Mouse (Mus musculus) MEL (cell line): Measurements from ENCODE around the gene Dnmt3c.

Experiments used
- CTCF ChIP-seq, 3 experiments: IDR thresholded peaks in 2 of 3; conservative IDR thresholded peaks in 1 of 3; 2 replicates each; pipeline ENCODE4 v1.5.1; 2011 to 2012; ENCODE audit warnings: low read length in 3 of 3, low read depth in 2 of 3, mild to moderate bottlenecking in 2 of 3, improper control_type of control experiment in 1 of 3, inconsistent platforms in 1 of 3, mixed read lengths in 1 of 3, moderate library complexity in 1 of 3; ENCODE audit not compliant: control insufficient read depth in 1 of 3, insufficient read depth in 1 of 3, poor library complexity in 1 of 3, severe bottlenecking in 1 of 3
- GABPA ChIP-seq: IDR thresholded peaks from 2 replicates; pipeline ENCODE4 v1.6.1; 2012; ENCODE audit warnings: low read depth, mild to moderate bottlenecking, inconsistent platforms, low read length, improper control_type of control experiment, moderate library complexity
- KAT2A ChIP-seq: conservative IDR thresholded peaks from 2 replicates; pipeline ENCODE4 v1.6.1; 2012; ENCODE audit warnings: low read depth, low read length, improper control_type of control experiment, inconsistent platforms
- POLR2A ChIP-seq, 2 experiments: IDR thresholded peaks; 2 replicates each; pipeline ENCODE4 v1.6.1; 2011 to 2012; ENCODE audit warnings: low read length in 2 of 2, mild to moderate bottlenecking in 2 of 2, control low read depth in 1 of 2, improper control_type of control experiment in 1 of 2, low read depth in 1 of 2, moderate library complexity in 1 of 2; ENCODE audit not compliant: control insufficient read depth in 1 of 2, insufficient read depth in 1 of 2, poor library complexity in 1 of 2
- UBTF ChIP-seq: IDR thresholded peaks from 2 replicates; pipeline ENCODE4 v1.6.1; 2012; ENCODE audit warnings: low read depth, mild to moderate bottlenecking, inconsistent platforms, low read length, improper control_type of control experiment, moderate library complexity, borderline replicate concordance; ENCODE audit not compliant: insufficient read depth

- TF ChIP-seq CTCF (IDR thresholded peaks at IDR 0.05 in 2 of 3, conservative IDR thresholded peaks at IDR 0.05 in 1 of 3; ENCODE audit: control insufficient read depth in 1 of 3, insufficient read depth in 1 of 3, low read depth in 2 of 3, low read length in 3 of 3, poor library complexity in 1 of 3, severe bottlenecking in 1 of 3): no peak
- no peak for TF ChIP-seq GABPA
- TF ChIP-seq UBTF: no peak
- TF ChIP-seq KAT2A: no peak
- no peak for TF ChIP-seq POLR2A (IDR thresholded peaks at IDR 0.05; ENCODE audit: control insufficient read depth in 1 of 2, insufficient read depth in 1 of 2, low read depth in 1 of 2, low read length in 2 of 2, poor library complexity in 1 of 2)
Observed at GRCm38 (mm10) chr2:153660616-153661015, 35.8 kb upstream of the Dnmt3c start.
